Mouse (Mus musculus) layer of hippocampus, adult 9-11 months (tissue): ENCODE results near the gene Mamdc4.
"Not testable (repeated sequence)": the region's sequence is repeated elsewhere in the genome, so short reads cannot be mapped to it uniquely, and the experiment has no call there.

Experiments
- DNase-seq: peaks from one replicate; pipeline ENCODE4 v3.0.0; 2022

The Mamdc4 gene

DNA sequence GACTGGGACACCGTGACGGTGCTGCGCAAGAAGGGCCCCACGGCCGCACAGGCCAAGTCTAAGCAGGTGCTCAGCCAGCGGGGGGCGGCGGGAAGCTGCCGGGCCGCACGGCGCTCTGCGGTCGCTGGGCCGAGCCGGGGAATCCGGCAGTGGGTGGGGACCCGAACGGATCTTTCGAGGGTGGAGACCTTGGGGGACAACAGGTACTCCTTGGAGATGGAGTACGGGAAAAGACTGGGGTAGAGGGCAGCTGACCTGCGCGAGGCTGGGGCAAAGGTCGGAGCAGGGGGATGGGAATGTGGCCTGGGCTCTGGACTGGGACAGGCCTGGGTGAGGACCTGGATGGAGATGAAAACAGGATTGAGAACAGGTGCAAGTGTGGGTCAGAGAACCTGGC is 16.7 kb downstream of the Mamdc4 start:
- DNase-seq: no peak

DNA sequence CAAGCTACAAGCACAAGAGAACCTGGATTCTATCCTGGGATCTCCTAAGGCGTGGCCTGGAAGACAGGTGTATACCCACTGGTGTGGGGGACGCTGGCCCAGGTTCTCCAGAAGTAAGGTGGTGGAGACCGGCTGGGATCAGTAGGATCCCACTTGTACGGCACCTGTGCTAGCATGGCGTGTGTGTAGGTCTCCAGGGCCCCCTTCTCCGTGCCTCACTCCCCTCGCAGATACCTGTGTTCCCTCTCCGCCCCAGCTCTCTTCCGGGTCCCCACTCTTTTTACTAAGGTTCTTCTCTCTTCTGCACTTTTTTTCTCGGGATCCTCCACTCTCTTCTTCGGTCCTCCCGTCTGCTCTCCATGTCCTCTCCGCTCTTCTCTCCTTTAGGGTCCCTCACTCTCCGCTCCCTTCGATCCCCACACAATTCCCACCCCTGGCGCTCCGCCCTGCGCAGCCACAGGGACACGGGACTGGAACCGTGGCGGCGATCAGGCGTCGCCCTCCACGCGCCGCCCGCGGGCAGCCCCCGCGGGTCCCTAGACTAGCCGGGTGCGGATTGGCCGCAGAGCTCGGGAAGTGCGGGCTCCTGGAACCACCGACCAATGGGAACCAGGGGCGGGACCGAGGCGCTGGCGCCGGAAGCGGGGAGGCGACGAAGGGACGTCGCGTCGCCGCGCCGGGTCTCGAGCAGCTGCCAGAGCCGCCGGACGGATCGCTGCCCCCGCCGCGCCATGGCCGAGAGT is 17.3 kb downstream of the Mamdc4 start, which contains the start of gene Edf1:
TSS of gene Edf1 (plus strand) at position 627 of the 743 bp plus-strand sequence.
- DNase-seq: peak; percentile 95

DNA sequence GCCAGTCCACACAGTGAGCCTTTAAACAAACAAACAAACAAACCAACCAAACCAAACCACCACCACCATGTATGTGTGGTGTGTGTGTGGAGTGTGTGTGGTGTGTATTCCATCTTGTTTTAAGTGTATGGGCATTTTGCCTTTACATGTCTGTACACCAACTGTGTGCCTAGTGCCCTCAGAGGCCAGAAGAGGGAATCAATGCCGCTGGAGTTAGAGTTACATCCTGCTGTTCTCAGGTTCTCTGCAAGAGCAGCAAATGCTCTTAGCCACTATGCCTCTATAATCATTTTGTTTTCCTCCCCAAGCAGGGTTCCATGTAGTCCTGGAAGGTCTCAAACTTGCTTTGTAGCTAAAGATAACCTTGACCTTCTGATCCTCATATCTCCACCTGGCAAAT is 18.3 kb downstream of the Mamdc4 start:
- no peak for DNase-seq

DNA sequence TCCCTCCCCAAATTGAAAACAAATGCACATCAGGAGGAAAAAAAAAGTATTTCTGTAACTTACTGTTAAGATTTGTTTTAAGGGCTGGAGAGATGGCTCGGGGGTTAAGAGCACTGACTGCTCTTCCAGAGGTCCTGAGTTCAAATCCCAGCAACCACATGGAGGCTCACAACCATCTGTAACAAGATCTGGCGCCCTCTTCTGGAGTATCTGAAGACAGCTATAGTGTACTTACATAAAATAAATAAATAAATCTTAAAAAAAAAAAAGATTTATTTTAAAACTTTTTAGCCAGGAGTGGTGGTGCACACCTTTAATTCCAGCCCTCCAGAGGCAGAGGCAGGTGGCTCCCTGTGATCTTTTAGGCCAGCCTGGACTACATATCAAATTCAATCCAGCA is 19.2 kb downstream of the Mamdc4 start:
- not testable (repeated sequence) for DNase-seq

DNA sequence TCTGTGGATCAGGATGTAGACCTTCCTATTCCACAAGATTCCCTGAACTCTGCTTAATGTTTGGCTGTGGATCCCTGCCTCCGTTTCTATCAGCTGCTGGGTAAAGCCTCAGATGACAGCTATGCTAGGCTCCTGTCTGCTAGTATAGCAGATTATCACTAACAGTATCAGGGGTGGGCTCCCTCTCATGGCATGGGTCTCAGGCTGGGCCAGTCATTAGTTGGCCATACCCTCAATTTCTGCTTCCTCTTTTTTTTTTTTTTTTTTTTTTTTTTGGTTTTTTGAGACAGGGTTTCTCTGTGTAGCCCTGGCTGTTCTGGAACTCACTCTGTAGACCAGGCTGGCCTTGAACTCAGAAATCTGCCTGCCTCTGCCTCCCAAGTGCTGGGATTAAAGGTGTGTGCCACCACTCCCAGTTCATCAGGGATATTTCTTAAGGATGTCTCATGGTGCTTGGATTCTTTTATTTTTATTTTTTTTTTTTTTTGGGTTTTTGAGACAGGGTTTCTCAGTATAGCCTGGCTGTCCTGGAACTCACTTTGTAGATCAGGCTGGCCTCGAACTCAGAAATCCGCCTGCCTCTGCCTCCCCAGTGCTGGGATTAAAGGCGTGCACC is 21.4 kb downstream of the Mamdc4 start:
- not testable (repeated sequence) for DNase-seq

DNA sequence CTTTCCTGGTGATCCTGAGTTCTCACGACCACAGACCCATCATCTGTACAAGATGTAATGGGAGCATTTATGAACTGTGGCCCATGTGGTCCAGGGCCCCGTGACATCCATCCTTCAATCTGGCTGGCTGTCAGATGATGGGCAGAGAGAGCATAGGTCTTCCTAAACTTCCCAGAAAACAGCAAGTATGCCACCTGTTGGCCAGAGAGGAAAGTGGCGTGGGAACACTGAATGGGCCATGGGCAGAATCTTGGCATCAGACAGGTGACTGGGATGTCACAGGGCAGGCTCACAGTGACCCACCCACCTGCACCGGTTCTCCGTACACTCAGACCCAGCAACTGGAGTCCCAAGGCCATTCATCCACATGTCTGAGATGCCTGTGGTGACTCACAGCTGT is 23.5 kb downstream of the Mamdc4 start:
- peak; percentile 42 for DNase-seq

DNA sequence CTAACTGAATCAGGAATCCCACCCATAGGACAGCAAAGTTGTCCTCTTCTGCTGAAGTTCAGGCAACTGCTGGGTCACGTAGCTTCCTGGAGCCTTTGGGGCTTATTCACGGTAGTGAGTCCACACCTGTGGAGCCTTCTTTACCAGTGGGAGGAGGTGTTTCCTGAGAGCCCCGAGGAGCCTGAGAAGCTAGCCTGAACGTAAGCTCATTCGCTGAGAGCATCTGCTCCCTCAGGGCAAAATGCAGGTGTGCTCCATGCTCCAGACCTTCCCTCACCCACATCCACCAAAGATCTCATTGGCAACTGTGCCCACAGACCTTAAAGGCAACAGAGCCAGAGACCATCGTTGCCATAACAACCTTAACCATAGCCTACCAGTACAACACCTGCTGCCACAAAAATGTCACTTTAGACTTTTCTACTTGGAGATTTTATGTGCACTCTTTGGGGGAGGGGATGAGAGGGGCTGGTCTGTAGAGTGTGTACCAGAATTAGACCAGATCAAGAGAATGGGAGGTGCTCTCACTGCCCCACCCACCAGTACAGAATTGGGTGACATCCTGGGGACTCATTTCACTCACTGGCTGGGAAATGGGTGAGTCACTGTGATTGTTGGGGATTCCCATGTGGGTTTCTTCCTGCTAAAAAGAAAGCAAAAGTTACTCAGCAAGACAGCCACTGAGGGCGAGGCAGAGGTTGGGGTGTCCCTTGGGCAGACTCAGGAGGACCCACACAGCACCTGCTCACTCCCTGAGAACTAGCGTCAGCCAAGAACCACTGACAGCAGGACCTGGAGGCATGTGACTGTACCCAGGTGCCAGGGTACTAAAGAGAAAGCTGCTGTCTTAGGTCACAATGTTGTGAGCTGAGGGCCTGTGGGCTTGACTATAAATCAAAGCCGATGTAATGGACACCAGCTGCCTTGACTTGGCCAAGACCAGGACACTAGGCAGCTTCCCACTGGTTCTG is 25.3 kb downstream of the Mamdc4 start:
- DNase-seq: no peak

DNA sequence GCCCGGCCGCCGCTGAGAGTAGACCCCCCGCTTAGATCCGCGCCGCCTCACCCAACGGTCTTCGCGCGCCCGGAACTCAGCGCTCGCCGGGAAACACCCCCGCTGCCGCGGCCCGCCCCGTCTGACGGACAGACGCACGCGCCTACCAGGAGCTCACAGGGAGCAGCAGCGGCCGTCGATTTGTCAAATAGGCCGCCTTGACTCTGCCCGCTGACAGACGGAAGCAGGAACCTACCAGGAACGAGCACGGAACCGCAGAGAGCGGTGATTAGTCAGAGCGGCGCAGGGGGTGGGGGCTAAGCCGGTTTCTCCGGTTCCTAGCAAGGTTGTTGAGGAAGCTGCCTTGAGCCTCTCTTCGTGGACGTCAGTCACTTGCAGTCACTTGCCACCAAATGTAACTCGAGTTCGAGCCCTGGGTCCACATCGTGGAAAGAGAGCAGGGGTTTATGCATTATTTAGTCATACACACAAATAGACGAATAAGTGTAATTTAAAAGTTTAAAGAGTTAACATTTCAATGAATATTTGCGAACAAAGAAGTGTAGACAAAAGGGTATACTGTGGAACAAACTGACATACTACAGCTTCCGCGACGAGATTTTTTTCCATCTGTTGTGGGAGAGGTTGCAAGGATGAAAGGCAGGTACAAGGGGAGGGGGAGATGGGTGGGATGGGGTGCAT is 27.7 kb downstream of the Mamdc4 start, which contains the start of gene Traf2:
TSS of gene Traf2 (minus strand) at position 130 of the 681 bp plus-strand sequence.
- peak; percentile 99 for DNase-seq

DNA sequence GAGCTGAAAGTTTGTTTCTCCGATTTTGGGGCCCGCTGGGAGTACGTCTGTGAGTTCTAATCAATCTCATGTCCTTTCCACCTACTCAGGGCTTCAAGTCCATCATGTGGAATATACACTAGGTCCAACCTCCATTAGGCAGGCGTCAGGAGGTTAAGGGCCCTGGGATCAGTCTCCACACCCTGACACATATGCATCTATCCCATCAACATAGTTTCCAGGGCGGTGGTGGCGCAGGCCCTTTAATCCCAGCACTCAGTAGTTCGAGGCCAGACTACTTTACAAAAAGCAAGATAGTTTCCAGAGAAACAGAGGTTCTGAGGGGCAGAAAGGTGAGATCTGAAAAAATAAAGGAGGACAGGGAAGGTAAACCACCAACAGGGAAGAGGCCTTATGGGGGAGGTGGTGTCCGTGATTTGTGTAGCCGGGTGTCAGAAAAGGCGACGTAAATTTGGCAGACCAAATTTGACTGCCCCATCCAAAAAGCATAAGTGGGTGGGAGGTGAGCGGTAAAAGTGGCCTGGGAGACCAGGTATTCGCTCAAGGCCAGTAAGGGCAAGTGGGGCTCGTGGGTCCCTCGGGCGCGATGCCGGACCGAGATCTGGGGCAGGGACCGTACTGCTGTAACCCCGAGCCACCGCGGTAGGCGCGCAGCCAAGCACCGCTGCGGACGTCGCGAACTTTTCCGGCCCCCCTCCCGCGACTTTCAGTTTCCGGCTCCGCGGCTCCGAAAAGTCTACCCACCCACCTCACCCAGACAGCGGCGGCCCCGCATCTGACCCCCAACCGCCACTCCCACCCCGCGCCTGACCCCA is 28.4 kb downstream of the Mamdc4 start:
- DNase-seq: peak; percentile 40

DNA sequence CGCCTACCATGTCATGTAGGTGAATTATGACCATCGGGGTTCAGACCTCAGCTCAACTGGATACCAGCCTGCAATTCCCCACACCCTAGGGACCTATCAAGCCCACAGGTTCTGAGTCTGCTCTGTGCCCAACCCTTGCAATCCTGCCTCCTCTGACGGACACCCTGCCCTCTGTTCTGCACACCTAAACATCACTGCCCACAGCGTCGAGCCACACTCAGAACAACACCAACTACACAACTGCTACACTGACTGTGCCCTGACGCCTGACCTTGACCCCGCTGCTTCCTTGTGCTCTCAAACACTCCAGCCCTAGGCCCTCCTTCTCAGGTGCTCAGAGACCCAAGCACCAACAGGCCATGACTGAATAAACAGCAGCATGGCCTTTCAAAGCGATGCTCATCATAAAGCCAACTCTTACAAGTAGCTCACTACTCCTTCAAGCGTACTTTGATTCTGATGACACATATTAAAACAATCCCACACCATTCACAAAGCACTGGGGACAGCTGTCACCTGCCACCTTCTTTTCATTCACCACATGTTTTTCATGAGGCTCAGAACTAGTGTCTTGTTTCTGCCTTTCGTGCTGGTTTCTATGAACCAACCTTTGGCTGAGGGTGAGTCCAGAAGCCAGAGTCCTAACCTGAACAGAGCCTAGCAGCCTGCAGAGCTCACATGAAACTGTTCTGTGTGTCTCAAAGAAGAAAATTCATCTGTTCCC is 32.8 kb downstream of the Mamdc4 start:
- no peak for DNase-seq

DNA sequence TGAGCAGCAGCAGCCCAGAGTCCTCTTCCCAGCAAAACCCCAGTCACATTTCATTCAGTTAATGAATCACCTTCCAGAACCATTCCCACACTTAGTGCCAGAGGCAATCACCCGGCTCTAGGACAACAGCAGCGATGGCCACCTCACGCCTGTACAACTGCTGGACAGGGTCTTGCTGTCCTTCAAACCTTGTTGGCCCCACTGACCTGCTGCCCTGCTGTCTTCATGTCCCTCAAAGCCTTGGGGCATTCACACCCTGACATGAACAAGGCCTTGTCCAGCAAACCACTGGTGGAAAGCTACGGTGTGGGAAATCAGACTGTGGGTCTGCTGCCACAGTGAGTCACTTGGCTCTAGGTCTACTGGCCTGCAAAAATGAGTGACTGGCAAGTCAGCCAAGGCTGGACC is 34.1 kb downstream of the Mamdc4 start:
- no peak for DNase-seq

DNA sequence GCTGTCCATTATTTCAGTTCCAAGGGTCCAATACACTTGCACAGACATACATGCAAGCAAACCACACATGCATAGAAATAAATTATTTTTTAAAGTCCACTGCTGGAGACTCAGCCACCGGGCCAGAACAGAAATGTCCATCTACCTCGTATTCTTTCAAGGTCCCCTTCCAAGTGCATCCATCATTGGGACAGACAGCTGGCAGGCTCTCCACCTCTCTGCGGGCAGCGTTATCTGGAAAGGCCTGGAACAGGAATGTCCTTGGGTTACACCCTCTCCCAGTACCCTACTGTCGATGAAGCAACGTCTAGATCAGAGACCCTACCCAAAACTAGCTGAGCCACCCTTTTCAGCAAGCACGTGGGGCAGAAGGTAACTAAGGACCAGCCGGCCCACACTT is 38.1 kb downstream of the Mamdc4 start:
- DNase-seq: no peak

DNA sequence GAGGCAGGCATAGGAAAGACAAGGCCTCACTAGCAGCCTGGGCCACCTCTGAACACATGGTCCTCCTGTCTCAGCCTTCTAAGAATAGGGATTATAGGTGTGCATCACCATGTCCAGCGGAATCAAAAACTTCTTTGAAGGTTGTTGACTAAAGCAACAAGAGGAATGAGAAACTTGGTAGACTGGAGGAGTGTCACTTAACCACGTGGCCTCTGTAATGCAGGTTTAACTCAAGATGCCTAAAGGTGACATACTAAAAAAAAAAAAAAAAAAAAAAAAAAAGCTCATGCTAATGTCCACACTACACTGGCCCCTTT is 39.8 kb downstream of the Mamdc4 start:
- DNase-seq: no peak

DNA sequence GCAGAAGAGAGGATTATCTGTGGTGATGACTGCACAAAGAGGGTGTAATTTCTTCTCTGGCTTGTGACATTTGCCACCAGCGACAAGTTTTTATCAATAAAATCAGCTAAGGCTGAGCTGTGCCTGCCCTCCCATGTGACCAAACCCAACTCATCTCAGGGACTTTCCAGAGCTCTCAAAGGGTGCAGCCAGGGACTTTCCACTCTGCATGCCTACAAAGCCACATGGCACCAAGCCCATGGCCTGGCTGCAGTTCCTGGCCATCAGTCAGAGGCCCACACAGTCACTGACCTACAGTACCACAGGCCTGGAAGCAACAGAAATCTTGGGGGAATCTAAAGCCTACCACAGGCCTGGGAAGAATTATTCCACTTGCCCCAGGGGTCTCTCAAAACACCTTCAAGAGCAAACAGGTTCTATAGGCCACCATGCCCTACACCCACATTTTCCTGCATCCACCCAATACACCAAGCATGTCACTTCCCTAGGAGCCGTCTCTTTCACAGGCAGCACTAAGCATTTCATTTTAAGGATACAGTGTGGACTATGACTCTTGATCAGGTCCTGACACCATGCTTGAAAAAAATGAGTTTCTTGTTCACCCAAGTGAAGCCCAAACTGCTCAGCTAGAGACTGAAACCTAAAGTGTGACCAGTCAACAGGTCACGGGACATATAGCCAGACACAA is 40.3 kb downstream of the Mamdc4 start:
- DNase-seq: peak; percentile 71

DNA sequence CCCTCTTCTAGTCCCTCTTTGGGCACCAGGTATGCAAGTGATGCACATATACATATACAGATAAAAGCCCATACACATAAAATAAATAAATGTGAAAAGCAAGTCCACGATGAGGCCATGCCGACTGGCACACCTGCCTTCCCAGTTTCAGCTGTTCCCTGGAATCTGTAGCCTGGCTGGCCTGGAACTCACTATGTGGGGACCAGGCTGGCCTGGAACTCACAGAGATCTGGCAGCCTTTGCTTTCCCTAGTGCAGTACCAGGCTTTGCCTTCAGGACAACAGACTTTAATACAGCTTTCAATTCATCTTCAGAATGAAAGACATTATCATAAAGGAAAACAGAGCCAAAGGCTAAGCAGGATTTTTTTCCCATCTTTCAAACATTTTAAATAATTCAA is 40.9 kb downstream of the Mamdc4 start:
- no peak for DNase-seq

DNA sequence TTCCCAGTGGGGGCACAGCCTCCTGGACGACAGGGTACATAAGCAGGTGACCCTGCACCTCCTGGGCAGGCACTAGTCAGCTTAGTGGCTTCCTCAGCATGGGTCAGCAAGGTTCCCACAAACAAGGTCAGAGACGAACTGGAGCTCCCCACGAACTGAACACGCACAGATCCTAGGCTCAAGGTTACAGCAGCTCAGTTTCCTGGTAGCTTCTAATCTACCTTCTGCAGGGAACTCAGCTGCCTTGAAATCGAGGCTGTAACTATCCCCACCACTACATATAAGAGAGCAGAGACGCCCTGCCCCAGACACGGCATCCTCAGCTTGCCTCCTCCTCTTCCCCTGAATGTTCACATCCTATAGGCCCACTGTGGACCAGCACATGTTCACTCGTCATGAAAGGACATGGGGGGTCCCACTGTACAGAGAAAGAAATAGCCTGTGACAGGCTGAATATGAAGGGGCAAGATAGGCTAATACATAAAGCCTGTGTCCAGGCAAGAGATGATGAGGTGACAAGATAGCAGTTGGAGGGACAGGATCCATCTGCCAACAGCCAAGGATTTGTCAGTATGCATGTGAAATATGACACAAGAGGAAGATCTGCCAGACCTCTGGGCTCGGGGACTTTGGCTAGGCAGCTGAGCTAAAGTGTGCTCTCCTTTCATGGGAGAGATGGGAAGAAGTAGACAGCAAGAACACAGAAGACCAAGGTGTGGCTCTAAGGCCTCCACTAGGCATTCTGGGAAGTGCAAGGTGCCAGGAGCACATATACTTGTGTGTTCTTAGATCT is 47.9 kb downstream of the Mamdc4 start:
- no peak for DNase-seq
